Mouse (Mus musculus): ENCODE results near the gene Tmem106c. TPM values are rescaled to one million over a fixed set of nuclear protein-coding genes. Genes with fewer than 3 reads are reported as not detected.

Tmem106c gene
- polyA plus RNA-seq, 1 experiment from 2014 or later = 31.9 TPM

DNA sequence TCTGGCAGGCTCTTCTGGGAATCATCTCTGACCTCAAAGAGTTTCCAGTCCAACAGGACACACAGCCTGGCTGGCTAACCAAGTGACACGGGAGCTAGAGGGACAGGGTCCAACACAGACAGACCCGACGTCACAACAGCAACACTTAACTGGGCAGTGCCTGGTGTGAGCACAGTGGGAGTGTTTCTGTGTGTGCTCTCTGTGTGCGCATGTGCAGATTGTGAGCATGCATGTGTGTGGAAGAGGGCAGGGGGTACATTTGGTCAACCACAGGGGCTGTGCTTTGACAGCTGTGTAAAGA lies 11.2 kb upstream of the Tmem106c start:
- WGBS = 70% methylated on average over 4 of the region's 4 CpGs
- no peak for ATAC-seq (replicated peaks; ENCODE audit: insufficient number of reproducible peaks, insufficient read depth, low FRiP score, low read depth)
- Histone ChIP-seq H3K4me3 (no peak overlapping the region), H3K4me1 (replicated peaks) (0 out of 2 replicates have a peak, but pooled peaks cover 5% of the 10 kb centered on the region), H3K36me3 (no peaks in the 10 kb centered on the region), H3K4me2 (no peak overlapping the region), H3K9me3 (replicated peaks) (no peaks in the 10 kb centered on the region), H3K27me3 (peaks cover 56% of the 10 kb centered on the region), H3K27ac (no peak overlapping the region), H3K9ac (no peak overlapping the region)

GRCm38 (mm10) chr15:97954671-97955070 lies 9.3 kb upstream of the Tmem106c start:
- 79% methylated on average over 8 of the region's 8 CpGs for WGBS
- Histone ChIP-seq H3K27me3 (peaks cover 45% of the 10 kb centered on the region), H3K4me1 (replicated peaks) (0 out of 2 replicates have a peak, but pooled peaks cover 5% of the 10 kb centered on the region), H3K36me3 (no peaks in the 10 kb centered on the region), H3K9ac (no peak overlapping the region), H3K27ac (no peak overlapping the region), H3K4me3 (no peak overlapping the region), H3K4me2 (no peak overlapping the region), H3K9me3 (replicated peaks) (no peaks in the 10 kb centered on the region)
- ATAC-seq (replicated peaks; ENCODE audit: insufficient number of reproducible peaks, insufficient read depth, low FRiP score, low read depth) = no peak

DNA sequence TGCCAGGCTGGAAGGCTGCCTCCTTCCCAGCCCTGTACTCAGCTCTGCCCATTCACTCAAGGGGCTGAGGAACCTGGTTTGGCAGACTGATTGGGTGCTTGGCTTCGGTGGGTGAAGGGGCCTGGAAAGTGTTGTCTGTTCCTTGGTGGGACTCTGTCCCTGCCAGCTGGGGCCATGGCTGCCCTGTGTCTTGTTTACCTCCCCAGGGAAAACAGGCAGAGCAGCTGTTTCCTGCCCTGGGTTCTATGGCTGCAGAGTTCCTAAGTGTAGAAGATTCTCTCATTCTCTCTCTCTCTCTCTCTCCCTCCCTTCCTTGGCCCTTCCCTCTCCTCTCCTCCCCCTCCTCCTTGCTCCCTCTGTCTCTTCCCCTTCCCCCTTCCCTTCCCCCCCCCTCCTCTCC lies 8.7 kb upstream of the Tmem106c start:
- ATAC-seq (replicated peaks; ENCODE audit: insufficient number of reproducible peaks, insufficient read depth, low FRiP score, low read depth) = no peak
- no peaks in the 10 kb centered on the region for H3K9me3 ChIP-seq (replicated peaks)
- 52% methylated on average over 1 of the region's 1 CpGs for WGBS
- H3K36me3 ChIP-seq = no peaks in the 10 kb centered on the region
- H3K4me1 ChIP-seq (replicated peaks) = 0 out of 2 replicates have a peak, but pooled peaks cover 5% of the 10 kb centered on the region
- H3K27me3 ChIP-seq = peaks cover 39% of the 10 kb centered on the region
- H3K4me2 ChIP-seq = no peak overlapping the region
- no peak overlapping the region for H3K27ac ChIP-seq
- H3K4me3 ChIP-seq = no peak overlapping the region
- no peak overlapping the region for H3K9ac ChIP-seq

DNA sequence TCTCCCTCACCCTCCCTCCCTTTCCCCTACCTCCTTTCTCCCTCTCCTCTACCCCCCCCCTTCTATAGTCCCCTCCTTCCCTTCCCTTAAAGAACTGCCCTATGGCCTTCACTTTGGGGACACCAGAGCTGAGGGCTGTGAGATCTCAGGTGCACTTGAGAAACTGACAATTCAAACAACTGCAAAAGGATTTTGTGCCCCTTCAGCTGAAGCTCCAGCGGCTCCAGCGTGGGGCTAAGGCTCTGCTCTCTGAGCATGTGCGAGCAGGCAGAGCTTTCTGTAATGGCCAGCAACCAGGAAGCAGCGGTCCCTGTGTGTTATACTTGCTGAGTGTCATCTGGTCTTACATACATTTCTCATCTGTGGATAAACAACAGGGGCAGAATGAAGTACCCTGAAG lies 8.3 kb upstream of the Tmem106c start:
- 24% methylated on average over 4 of the region's 4 CpGs for WGBS
- H3K4me2 ChIP-seq = no peak overlapping the region
- H3K4me3 ChIP-seq = no peak overlapping the region
- no peak overlapping the region for H3K9ac ChIP-seq
- no peak overlapping the region for H3K27ac ChIP-seq
- no peaks in the 10 kb centered on the region for H3K36me3 ChIP-seq
- H3K4me1 ChIP-seq (replicated peaks) = 0 out of 2 replicates have a peak, but pooled peaks cover 5% of the 10 kb centered on the region
- no peaks in the 10 kb centered on the region for H3K9me3 ChIP-seq (replicated peaks)
- H3K27me3 ChIP-seq = peaks cover 35% of the 10 kb centered on the region
- ATAC-seq (replicated peaks; ENCODE audit: insufficient number of reproducible peaks, insufficient read depth, low FRiP score, low read depth) = no peak

- H3K4me3 ChIP-seq = no peak overlapping the region
- no peaks in the 10 kb centered on the region for H3K9me3 ChIP-seq (replicated peaks)
- 65% methylated on average over 11 of the region's 11 CpGs for WGBS
- no peak overlapping the region for H3K27ac ChIP-seq
- 0 out of 2 replicates have a peak, but pooled peaks cover 5% of the 10 kb centered on the region for H3K4me1 ChIP-seq (replicated peaks)
- no peak for ATAC-seq (replicated peaks; ENCODE audit: insufficient number of reproducible peaks, insufficient read depth, low FRiP score, low read depth)
- H3K27me3 ChIP-seq = peaks cover 32% of the 10 kb centered on the region
- H3K4me2 ChIP-seq = no peak overlapping the region
- H3K9ac ChIP-seq = no peak overlapping the region
- H3K36me3 ChIP-seq = no peaks in the 10 kb centered on the region
Measured at GRCm38 (mm10) chr15:97956416-97956815, 7.6 kb upstream of the Tmem106c start.

- no peak for ATAC-seq (replicated peaks; ENCODE audit: insufficient number of reproducible peaks, insufficient read depth, low FRiP score, low read depth)
- Histone ChIP-seq H3K4me2 (peak overlapping the region; percentile 91), H3K36me3 (no peaks in the 10 kb centered on the region), H3K4me1 (replicated peaks) (peaks cover 6% of the 10 kb centered on the region), H3K9me3 (replicated peaks) (no peaks in the 10 kb centered on the region), H3K27ac (peak overlapping the region; percentile 73), H3K27me3 (no peaks in the 10 kb centered on the region), H3K9ac (peak overlapping the region; percentile 74), H3K4me3 (peak overlapping the region; percentile 82)
- WGBS = 13% methylated on average over 13 of the region's 13 CpGs
Measured at GRCm38 (mm10) chr15:97963329-97963988, 541 bp upstream of the Tmem106c start.

DNA sequence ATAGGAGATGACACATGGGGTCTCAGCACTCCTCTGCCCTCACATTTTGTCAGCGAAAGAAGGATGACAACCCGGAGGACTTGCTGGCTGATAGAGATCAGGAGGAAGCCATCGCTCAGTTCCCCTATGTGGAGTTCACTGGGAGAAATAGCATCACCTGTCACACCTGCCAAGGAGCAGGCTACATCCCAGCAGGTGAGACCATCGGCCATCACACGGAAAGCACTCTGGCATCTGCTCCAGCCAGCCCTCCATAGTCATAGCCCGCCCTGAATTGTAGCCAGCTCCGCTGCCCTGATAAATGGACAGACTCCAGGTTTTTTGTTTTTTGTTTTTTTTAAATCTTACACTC lies 812 bp downstream of the Tmem106c start:
- Histone ChIP-seq H3K4me2 (peak overlapping the region; percentile 91), H3K9ac (peak overlapping the region; percentile 90), H3K4me3 (peak overlapping the region; percentile 82), H3K4me1 (replicated peaks) (peaks cover 6% of the 10 kb centered on the region), H3K27me3 (no peaks in the 10 kb centered on the region), H3K36me3 (no peaks in the 10 kb centered on the region), H3K27ac (no peak overlapping the region), H3K9me3 (replicated peaks) (no peaks in the 10 kb centered on the region)
- no peak for ATAC-seq (replicated peaks; ENCODE audit: insufficient number of reproducible peaks, insufficient read depth, low FRiP score, low read depth)
- WGBS = 28% methylated on average over 7 of the region's 7 CpGs

GRCm38 (mm10) chr15:97965311-97966045 lies 1.5 kb downstream of the Tmem106c start:
- Histone ChIP-seq H3K4me3 (no peak overlapping the region), H3K27me3 (no peaks in the 10 kb centered on the region), H3K4me2 (no peak overlapping the region), H3K27ac (no peak overlapping the region), H3K9ac (no peak overlapping the region), H3K9me3 (replicated peaks) (no peaks in the 10 kb centered on the region), H3K36me3 (no peaks in the 10 kb centered on the region), H3K4me1 (replicated peaks) (peaks cover 10% of the 10 kb centered on the region)
- WGBS = 67% methylated on average over 17 of the region's 17 CpGs
- ATAC-seq (replicated peaks; ENCODE audit: insufficient number of reproducible peaks, insufficient read depth, low FRiP score, low read depth) = no peak

DNA sequence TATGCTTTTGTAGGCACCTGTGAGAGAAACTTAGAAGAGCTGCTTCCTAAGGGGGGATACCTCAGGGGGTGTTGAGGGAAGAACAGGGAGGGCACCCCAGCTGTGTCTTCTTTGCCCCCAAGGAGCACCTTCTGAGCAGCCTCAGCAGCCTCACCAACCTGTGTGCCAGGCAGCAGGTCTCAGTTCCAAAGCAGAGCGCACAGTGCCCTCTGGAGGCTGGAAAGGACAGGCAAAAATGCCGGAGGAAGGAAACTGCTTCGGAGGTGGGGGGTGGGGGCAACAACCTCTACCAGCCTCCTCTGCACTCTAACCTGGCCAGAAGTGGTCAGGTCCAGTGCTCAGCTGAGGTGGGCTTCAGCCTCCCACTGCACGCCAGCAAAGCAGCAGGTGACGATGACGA lies 6.3 kb downstream of the Tmem106c start:
- 40% methylated on average over 6 of the region's 6 CpGs for WGBS
- H3K27me3 ChIP-seq = no peaks in the 10 kb centered on the region

GRCm38 (mm10) chr15:97972580-97972979 lies 8.6 kb downstream of the Tmem106c start:
- H3K36me3 ChIP-seq = no peaks in the 10 kb centered on the region
- H3K27ac ChIP-seq = no peak overlapping the region; the same call in 1 of the 2 replicates
- peaks cover 13% of the 10 kb centered on the region; the same call in 1 of the 2 replicates for H3K4me1 ChIP-seq (replicated peaks)
- no peak overlapping the region for H3K9ac ChIP-seq
- no peaks in the 10 kb centered on the region for H3K27me3 ChIP-seq
- no peak overlapping the region for H3K4me3 ChIP-seq
- H3K4me2 ChIP-seq = no peak overlapping the region
- no peaks in the 10 kb centered on the region for H3K9me3 ChIP-seq (replicated peaks)
- 51% methylated on average over 6 of the region's 6 CpGs for WGBS
- ATAC-seq (replicated peaks; ENCODE audit: insufficient number of reproducible peaks, insufficient read depth, low FRiP score, low read depth) = no peak

More for the DNA sequence above, 6.3 kb downstream of the Tmem106c start:
- H3K4me1 ChIP-seq (replicated peaks) = peaks cover 13% of the 10 kb centered on the region; the same call in 1 of the 2 replicates
- no peaks in the 10 kb centered on the region for H3K36me3 ChIP-seq
- no peak overlapping the region for H3K27ac ChIP-seq
- no peak for ATAC-seq (replicated peaks; ENCODE audit: insufficient number of reproducible peaks, insufficient read depth, low FRiP score, low read depth)
- H3K9ac ChIP-seq = no peak overlapping the region
- no peak overlapping the region for H3K4me3 ChIP-seq
- H3K4me2 ChIP-seq = no peak overlapping the region
- H3K9me3 ChIP-seq (replicated peaks) = no peaks in the 10 kb centered on the region

DNA sequence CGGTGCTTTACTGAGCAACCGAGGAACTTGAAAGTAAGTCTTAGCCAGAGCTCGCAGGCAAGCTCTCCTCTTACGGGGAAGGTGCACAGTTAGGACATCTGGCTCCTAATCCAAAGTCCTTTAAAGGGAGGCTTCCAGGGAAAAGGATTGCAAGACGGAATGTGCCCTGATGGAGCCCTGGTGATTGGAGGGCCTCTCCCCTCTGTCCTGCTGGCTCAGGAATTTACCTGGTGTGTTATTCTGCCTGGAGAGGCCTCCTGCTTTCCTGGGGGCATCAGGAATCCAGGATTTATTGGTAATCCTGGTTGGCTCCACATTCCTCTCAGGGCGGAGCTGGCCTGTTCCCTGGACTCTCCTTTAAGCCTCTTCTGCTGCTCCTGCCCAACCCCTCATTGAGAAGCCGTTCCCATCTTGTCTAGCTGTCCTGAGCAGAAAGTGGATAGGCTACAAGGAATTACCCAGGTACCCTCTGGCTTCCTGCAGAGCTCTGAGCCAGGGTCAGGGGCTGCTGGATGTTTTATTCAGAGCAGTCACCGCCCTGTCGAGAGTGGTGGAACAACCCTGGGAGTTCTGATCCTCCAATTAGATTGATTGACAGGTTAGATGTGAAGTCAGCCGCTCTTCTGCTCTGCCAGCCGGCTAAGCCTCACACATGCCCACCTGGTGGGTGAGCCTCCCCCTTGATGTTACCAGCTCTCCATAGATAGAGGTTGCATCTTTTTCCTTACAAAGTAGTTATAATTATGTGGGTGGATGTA lies 9.4 kb downstream of the Tmem106c start:
- Histone ChIP-seq H3K27ac (no peak overlapping the region), H3K4me3 (no peak overlapping the region), H3K9ac (no peak overlapping the region), H3K4me1 (replicated peaks) (peaks cover 13% of the 10 kb centered on the region; the same call in 1 of the 2 replicates), H3K36me3 (no peaks in the 10 kb centered on the region), H3K4me2 (no peak overlapping the region), H3K27me3 (no peaks in the 10 kb centered on the region), H3K9me3 (replicated peaks) (no peaks in the 10 kb centered on the region)
- WGBS = 47% methylated on average over 11 of the region's 11 CpGs
- no peak for ATAC-seq (replicated peaks; ENCODE audit: insufficient number of reproducible peaks, insufficient read depth, low FRiP score, low read depth)

Data from heart, embryonic 15.5 days (tissue).